Mouse (Mus musculus) brain, embryonic 14.5 days (tissue): ENCODE results near the gene Wdr93.

Source experiments
- CTCF ChIP-seq: fragments of 200-500 bp; IDR thresholded peaks from 2 replicates; pipeline ENCODE4 v1.5.1; 2012; ENCODE audit warnings: inconsistent platforms, mild to moderate bottlenecking, moderate library complexity, borderline replicate concordance; ENCODE audit not compliant: insufficient read depth, insufficient read length; ENCODE audit errors: extremely low read depth
- POLR2A ChIP-seq: fragments of 200-500 bp; IDR thresholded peaks from 2 replicates; pipeline ENCODE4 v1.6.1; 2012; ENCODE audit warnings: mild to moderate bottlenecking, inconsistent platforms, borderline replicate concordance; ENCODE audit not compliant: poor library complexity, insufficient read depth, insufficient read length, severe bottlenecking; ENCODE audit errors: extremely low read depth

DNA sequence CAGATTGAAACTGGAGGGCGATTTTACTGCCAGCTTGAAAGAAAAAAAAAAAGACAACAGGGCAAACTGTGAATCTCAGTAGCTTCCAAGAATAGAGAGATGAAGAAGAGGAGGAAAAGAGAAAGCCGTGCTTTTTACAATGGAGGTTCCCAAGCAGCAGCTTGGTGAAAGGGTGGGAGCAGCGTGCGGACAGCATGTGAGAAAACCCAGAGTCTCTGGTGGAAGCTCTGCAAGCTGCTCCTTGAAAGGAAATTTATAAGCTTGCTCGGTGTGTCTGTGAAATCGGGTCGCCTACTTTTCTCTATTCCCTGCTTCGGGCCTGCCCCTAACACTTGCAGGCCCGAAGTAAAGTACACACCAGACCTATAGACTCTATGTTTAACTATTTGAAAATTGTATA is 1.1 kb downstream of the Wdr93 start:
- TF ChIP-seq POLR2A, result no peak
- TF ChIP-seq CTCF, result no peak
